Mouse (Mus musculus) liver, embryonic 15.5 days (tissue): ENCODE results near the gene Shld2. TPM values are rescaled to one million over a fixed set of nuclear protein-coding genes. Genes with fewer than 3 reads are reported as not detected.
A peak's percentile ranks its signal among the peaks of the same experiment; 100 is the strongest.

Experiments
- ATAC-seq: fragments of 200-750 bp; cut with Nextera tagmentation; 2 replicates; pipeline ENCODE4 v1.8.0; 2017; ENCODE audit warnings: moderate number of reproducible peaks, mild to moderate bottlenecking, moderate library complexity; ENCODE audit not compliant: insufficient read depth
- H3K27ac ChIP-seq: fragments of 300-500 bp; sonication (generic); replicated peaks from 2 replicates; pipeline ENCODE4 v1.5.1; 2015; ENCODE audit warnings: mild to moderate bottlenecking, inconsistent platforms
- H3K27me3 ChIP-seq: fragments of 300-500 bp; sonication (generic); 2 replicates; pipeline ENCODE4 v1.6.1; 2015; ENCODE audit warnings: mild to moderate bottlenecking, inconsistent platforms
- H3K36me3 ChIP-seq: fragments of 300-500 bp; sonication (generic); replicated peaks from 2 replicates; pipeline ENCODE4 v1.6.1; 2015; ENCODE audit warnings: moderate library complexity, mild to moderate bottlenecking, inconsistent platforms
- H3K4me1 ChIP-seq: fragments of 300-500 bp; sonication (generic); replicated peaks from 2 replicates; pipeline ENCODE4 v1.6.1; 2015; ENCODE audit warnings: inconsistent platforms
- H3K4me2 ChIP-seq: fragments of 300-500 bp; sonication (generic); 2 replicates; pipeline ENCODE4 v1.6.1; 2015; ENCODE audit warnings: moderate library complexity, mild to moderate bottlenecking, inconsistent platforms
- H3K4me3 ChIP-seq: fragments of 300-500 bp; sonication (generic); replicated peaks from 2 replicates; pipeline ENCODE4 v1.5.1; 2015; ENCODE audit warnings: mild to moderate bottlenecking, inconsistent platforms
- H3K9ac ChIP-seq: fragments of 300-500 bp; sonication (generic); 2 replicates; pipeline ENCODE4 v1.6.1; 2015; ENCODE audit warnings: moderate library complexity, mild to moderate bottlenecking, inconsistent platforms
- H3K9me3 ChIP-seq: fragments of 300-500 bp; sonication (generic); replicated peaks from 2 replicates; pipeline ENCODE4 v1.6.1; 2016; ENCODE audit warnings: inconsistent platforms
- WGBS: fragments of 180-500 bp; shearing (Covaris S2); methylation state at CpG from one replicate; pipeline ENCODE4 v1.1.7; 2015; ENCODE audit warnings: mixed read lengths; ENCODE audit not compliant: insufficient replicate concordance; 5-methylcytosine and 5-hydroxymethylcytosine counted together
- polyA plus RNA-seq: library from polyadenylated mRNA; unstranded; fragments of >200 nt; fragmentation: Nextera tagmentation; extraction: Ambion mirVana; gene quantifications from 2 replicates; pipeline ENCODE4 v1.2.1, GENCODE M21; 2015

The Shld2 gene
- polyA plus RNA-seq, 1 experiment from 2014 or later = 8.4 TPM

DNA sequence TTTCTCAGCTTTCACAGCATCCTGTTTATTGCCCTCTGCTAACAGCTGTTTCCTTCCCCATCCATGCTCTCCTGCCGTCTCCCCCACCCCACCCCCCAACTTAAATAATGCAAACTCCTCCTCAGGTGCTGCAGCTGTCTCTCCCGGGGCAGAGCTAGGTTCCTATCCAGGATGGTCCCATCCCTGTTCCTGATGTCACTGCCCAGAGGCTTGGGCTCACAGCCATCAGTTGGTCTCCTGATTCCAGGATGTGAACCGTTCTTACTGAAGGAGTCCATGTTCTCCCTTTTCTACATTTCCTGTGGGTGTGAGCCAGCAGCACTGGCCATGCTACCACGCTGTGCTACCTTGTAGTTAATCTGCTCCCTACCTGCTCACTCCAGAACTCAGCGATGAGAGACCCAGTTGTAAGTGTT lies 7.0 kb downstream of the Shld2 start:
- WGBS = 33% methylated on average over 5 of the region's 5 CpGs
- H3K4me2 ChIP-seq = no peak overlapping the region

DNA sequence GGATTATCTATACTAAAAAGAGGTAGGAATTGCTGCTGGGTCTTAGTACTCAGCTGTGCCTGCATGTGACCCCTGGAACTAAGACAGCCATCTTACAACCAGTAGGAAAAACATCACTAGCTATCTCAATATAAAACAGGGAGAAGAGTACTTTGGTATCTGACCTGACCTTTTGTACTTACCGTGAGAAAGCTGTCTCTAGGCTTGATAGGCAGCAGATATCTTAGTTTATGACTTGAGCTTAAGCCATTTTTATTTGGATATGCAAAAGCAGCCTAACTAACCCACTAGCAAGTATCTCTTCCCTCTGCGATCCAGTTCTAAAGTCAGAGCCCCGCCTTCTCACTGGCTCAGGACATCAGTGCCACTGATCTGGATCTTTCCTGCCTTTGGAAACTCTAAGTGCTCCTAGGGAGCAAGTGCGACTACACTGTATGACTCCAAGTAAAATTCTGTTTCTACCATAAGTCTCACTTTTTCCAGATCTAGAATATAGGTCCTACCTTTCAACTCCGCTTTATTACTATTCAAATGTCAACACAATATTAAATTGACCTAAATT lies 7.5 kb downstream of the Shld2 start:
- H3K36me3 ChIP-seq = no peaks in the 10 kb centered on the region
- no peaks in the 10 kb centered on the region for H3K9me3 ChIP-seq
- H3K4me2 ChIP-seq = no peak overlapping the region
- no peak overlapping the region for H3K9ac ChIP-seq
- peaks cover 14% of the 10 kb centered on the region for H3K4me1 ChIP-seq
- WGBS = 64% methylated on average over 5 of the region's 5 CpGs
- no peak overlapping the region for H3K4me3 ChIP-seq
- no peak for ATAC-seq
- no peaks in the 10 kb centered on the region for H3K27me3 ChIP-seq
- no peak overlapping the region for H3K27ac ChIP-seq

More for the DNA sequence above, 7.0 kb downstream of the Shld2 start:
- H3K9ac ChIP-seq = no peak overlapping the region
- no peaks in the 10 kb centered on the region for H3K36me3 ChIP-seq
- no peak overlapping the region for H3K4me3 ChIP-seq
- H3K4me1 ChIP-seq = peaks cover 13% of the 10 kb centered on the region
- H3K9me3 ChIP-seq = no peaks in the 10 kb centered on the region
- H3K27me3 ChIP-seq = no peaks in the 10 kb centered on the region
- no peak for ATAC-seq
- H3K27ac ChIP-seq = no peak overlapping the region

GRCm38 (mm10) chr14:34298871-34299700 lies 11.2 kb downstream of the Shld2 start:
- Histone ChIP-seq H3K27me3 (no peaks in the 10 kb centered on the region), H3K9me3 (no peaks in the 10 kb centered on the region), H3K9ac (no peak overlapping the region), H3K4me1 (peaks cover 18% of the 10 kb centered on the region), H3K27ac (peak overlapping the region; percentile 54), H3K4me2 (no peak overlapping the region), H3K36me3 (no peaks in the 10 kb centered on the region), H3K4me3 (no peak overlapping the region)
- ATAC-seq = 0 out of 2 replicates have a peak, but pooled peaks have one; percentile 53
- 50% methylated on average over 11 of the region's 11 CpGs for WGBS

- no peaks in the 10 kb centered on the region for H3K36me3 ChIP-seq
- H3K27me3 ChIP-seq = no peaks in the 10 kb centered on the region
- no peak overlapping the region for H3K4me2 ChIP-seq
- H3K9me3 ChIP-seq = no peaks in the 10 kb centered on the region
- H3K4me1 ChIP-seq = peaks cover 15% of the 10 kb centered on the region
- no peak overlapping the region for H3K9ac ChIP-seq
- WGBS = 69% methylated on average over 2 of the region's 2 CpGs
- H3K4me3 ChIP-seq = no peak overlapping the region
- H3K27ac ChIP-seq = no peak overlapping the region
- ATAC-seq = no peak
These were observed 12.7 kb downstream of the Shld2 start for GRCm38 (mm10) chr14:34297634-34298033.

DNA sequence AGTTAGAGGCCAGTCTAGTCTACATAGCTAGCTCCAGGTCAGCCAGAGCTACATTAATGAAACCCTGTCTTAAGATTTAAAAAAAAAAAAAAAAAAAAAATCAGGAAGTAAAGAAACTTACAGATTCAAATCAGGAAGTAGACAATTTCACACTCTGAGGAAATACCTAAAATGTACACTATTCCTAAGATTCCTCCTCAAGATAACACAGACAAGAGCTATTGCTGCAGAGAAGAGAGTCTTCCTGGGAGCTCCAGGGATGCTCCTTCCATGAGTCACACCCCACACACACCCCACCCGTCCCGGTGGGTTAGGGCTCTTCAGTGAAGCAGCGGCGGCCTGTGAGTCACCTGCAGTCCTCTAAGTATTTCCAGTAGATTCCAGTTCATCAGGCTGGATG lies 13.3 kb downstream of the Shld2 start:
- ATAC-seq = no peak
- Histone ChIP-seq H3K4me2 (no peak overlapping the region; the same call in 1 of the 2 replicates), H3K9me3 (no peaks in the 10 kb centered on the region), H3K27me3 (no peaks in the 10 kb centered on the region), H3K4me1 (peaks cover 15% of the 10 kb centered on the region), H3K36me3 (no peaks in the 10 kb centered on the region), H3K9ac (no peak overlapping the region), H3K4me3 (no peak overlapping the region), H3K27ac (no peak overlapping the region)
- 48% methylated on average over 4 of the region's 4 CpGs for WGBS

DNA sequence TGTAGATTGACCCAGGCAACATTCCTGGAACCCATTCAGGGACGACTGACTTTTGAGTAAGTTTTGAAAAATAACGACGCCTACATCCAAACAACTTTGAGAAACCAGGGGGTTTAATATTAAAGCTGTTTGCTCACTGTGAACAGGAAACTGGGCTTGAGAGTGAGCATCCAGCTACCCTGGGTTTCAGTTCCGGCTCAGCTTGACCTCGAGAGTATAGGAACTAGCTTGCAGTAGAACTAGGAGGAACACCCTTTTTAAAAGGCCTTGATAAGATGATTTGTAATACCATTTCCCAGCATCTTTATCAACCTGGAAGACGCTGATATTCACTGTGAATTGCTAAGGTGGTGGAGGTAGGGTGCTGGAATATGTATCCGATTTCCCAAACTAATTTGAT lies 13.9 kb downstream of the Shld2 start:
- peaks cover 15% of the 10 kb centered on the region for H3K4me1 ChIP-seq
- H3K4me3 ChIP-seq = no peak overlapping the region
- no peak for ATAC-seq
- no peaks in the 10 kb centered on the region for H3K9me3 ChIP-seq
- no peak overlapping the region for H3K9ac ChIP-seq
- no peaks in the 10 kb centered on the region for H3K27me3 ChIP-seq
- no peaks in the 10 kb centered on the region for H3K36me3 ChIP-seq
- no peak overlapping the region for H3K27ac ChIP-seq
- WGBS = 46% methylated on average over 7 of the region's 7 CpGs
- H3K4me2 ChIP-seq = no peak overlapping the region

- no peak overlapping the region for H3K27ac ChIP-seq
- no peaks in the 10 kb centered on the region for H3K36me3 ChIP-seq
- 55% methylated on average over 3 of the region's 3 CpGs for WGBS
- H3K9ac ChIP-seq = no peak overlapping the region
- H3K4me3 ChIP-seq = no peak overlapping the region
- ATAC-seq = no peak
- no peaks in the 10 kb centered on the region for H3K9me3 ChIP-seq
- no peak overlapping the region for H3K4me2 ChIP-seq
- H3K27me3 ChIP-seq = no peaks in the 10 kb centered on the region
- H3K4me1 ChIP-seq = peaks cover 15% of the 10 kb centered on the region
These were observed 16.7 kb downstream of the Shld2 start for GRCm38 (mm10) chr14:34293641-34294040.

GRCm38 (mm10) chr14:34290229-34290628 lies 20.1 kb downstream of the Shld2 start:
- Histone ChIP-seq H3K4me1 (peaks cover 3% of the 10 kb centered on the region; the same call in 1 of the 2 replicates), H3K9me3 (no peaks in the 10 kb centered on the region), H3K27ac (no peak overlapping the region), H3K4me2 (no peak overlapping the region), H3K9ac (no peak overlapping the region), H3K36me3 (no peaks in the 10 kb centered on the region), H3K27me3 (no peaks in the 10 kb centered on the region), H3K4me3 (no peak overlapping the region)
- WGBS = 30% methylated on average over 1 of the region's 1 CpGs
- no peak for ATAC-seq

GRCm38 (mm10) chr14:34289259-34290015 lies 20.9 kb downstream of the Shld2 start:
- H3K27ac ChIP-seq = no peak overlapping the region
- 80% methylated on average over 3 of the region's 3 CpGs for WGBS
- no peaks in the 10 kb centered on the region for H3K27me3 ChIP-seq
- no peaks in the 10 kb centered on the region for H3K9me3 ChIP-seq
- H3K36me3 ChIP-seq = no peaks in the 10 kb centered on the region
- no peak overlapping the region for H3K4me2 ChIP-seq
- no peak for ATAC-seq
- H3K9ac ChIP-seq = no peak overlapping the region
- peaks cover 3% of the 10 kb centered on the region; the same call in 1 of the 2 replicates for H3K4me1 ChIP-seq
- no peak overlapping the region for H3K4me3 ChIP-seq

DNA sequence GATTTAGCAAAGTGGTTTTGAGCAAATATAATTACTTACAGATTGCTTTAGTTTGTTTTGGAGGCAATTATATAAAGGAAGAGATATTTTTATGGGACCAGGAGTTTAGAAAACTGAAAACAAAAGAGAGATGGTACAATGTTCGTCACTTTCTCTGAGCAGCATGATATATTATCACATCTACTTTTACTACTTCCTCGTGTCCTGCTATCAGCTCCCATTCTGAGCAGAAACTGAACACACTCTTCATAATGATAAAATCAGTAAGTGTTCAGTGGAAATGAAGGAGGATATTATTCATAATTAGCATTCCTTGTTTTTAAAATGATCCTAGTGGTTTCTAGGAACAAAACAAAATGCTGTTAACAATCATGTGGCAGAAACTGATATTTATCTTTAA lies 21.9 kb downstream of the Shld2 start:
- Histone ChIP-seq H3K9ac (no peak overlapping the region), H3K36me3 (no peaks in the 10 kb centered on the region), H3K4me3 (no peak overlapping the region), H3K4me2 (no peak overlapping the region), H3K4me1 (peaks cover 3% of the 10 kb centered on the region; the same call in 1 of the 2 replicates), H3K9me3 (no peaks in the 10 kb centered on the region), H3K27me3 (no peaks in the 10 kb centered on the region), H3K27ac (no peak overlapping the region)
- ATAC-seq = no peak
- 36% methylated on average over 2 of the region's 2 CpGs for WGBS

GRCm38 (mm10) chr14:34281736-34282269 lies 28.5 kb downstream of the Shld2 start:
- Histone ChIP-seq H3K9me3 (no peaks in the 10 kb centered on the region), H3K4me1 (no peaks in the 10 kb centered on the region), H3K27ac (no peak overlapping the region), H3K36me3 (no peaks in the 10 kb centered on the region), H3K27me3 (no peaks in the 10 kb centered on the region), H3K4me3 (no peak overlapping the region), H3K9ac (no peak overlapping the region), H3K4me2 (no peak overlapping the region)
- no peak for ATAC-seq
- WGBS = 66% methylated on average over 5 of the region's 5 CpGs
